Mouse (Mus musculus): ENCODE results near the gene Klhdc9. TPM values are rescaled to one million over a fixed set of nuclear protein-coding genes. Genes with fewer than 3 reads are reported as not detected.

The Klhdc9 gene
- total RNA-seq, 2 experiments from 2014 or later, result 0.20 to 0.27 TPM

- intact Hi-C loops (cut with DNase I; ENCODE audit: low total_unique reads), result loop anchor here (2.0 kb wide), 1 partner anchor 115 kb away; no protein-coding TSS in a partner anchor
- DNase-seq, result peak; percentile 65
Observed at GRCm38 (mm10) chr1:171361106-171362103, 807 bp upstream of the Klhdc9 start.

- intact Hi-C loops (cut with DNase I; ENCODE audit: low total_unique reads), result loop anchor here (2.0 kb wide), 1 partner anchor 117 kb away; no protein-coding TSS in a partner anchor
- peak; percentile 31 for DNase-seq
Observed at GRCm38 (mm10) chr1:171360253-171360652, 345 bp downstream of the Klhdc9 start.

GRCm38 (mm10) chr1:171358421-171358820, 2.2 kb downstream of the Klhdc9 start:
- DNase-seq, result no peak

GRCm38 (mm10) chr1:171356814-171357213, 3.8 kb downstream of the Klhdc9 start:
- intact Hi-C loops (cut with DNase I; ENCODE audit: low total_unique reads), result loop anchor here (2.0 kb wide), 1 partner anchor 36 kb away; no protein-coding TSS in a partner anchor
- no peak for DNase-seq

More at GRCm38 (mm10) chr1:171358421-171358820, 2.2 kb downstream of the Klhdc9 start:
- intact Hi-C loops (cut with DNase I; ENCODE audit: low total_unique reads), result no loop called here

- intact Hi-C loops (cut with DNase I; ENCODE audit: low total_unique reads), result loop anchor here (2.0 kb wide), 1 partner anchor 35 kb away; no protein-coding TSS in a partner anchor
- no peak for DNase-seq
Observed at GRCm38 (mm10) chr1:171355812-171356340, 4.7 kb downstream of the Klhdc9 start.

- intact Hi-C loops (cut with DNase I; ENCODE audit: low total_unique reads), result no loop called here
- no peak for DNase-seq
Observed at GRCm38 (mm10) chr1:171349210-171349609, 11.4 kb downstream of the Klhdc9 start.

- DNase-seq, result no peak
- intact Hi-C loops (cut with DNase I; ENCODE audit: low total_unique reads), result no loop called here
Observed at GRCm38 (mm10) chr1:171348665-171349064, 11.9 kb downstream of the Klhdc9 start.

GRCm38 (mm10) chr1:171346095-171346450, 14.5 kb downstream of the Klhdc9 start:
- no peak for DNase-seq
- intact Hi-C loops (cut with DNase I; ENCODE audit: low total_unique reads), result no loop called here

- peak; percentile 92 for DNase-seq
- intact Hi-C loops (cut with DNase I; ENCODE audit: low total_unique reads), result no loop called here
Observed at GRCm38 (mm10) chr1:171345225-171346094, 15.1 kb downstream of the Klhdc9 start, which contains the start of the genes Nit1 and Pfdn2. Gene Nit1 (minus strand): TSS chr1:171345646. Gene Pfdn2 (plus strand): TSS chr1:171345670.

GRCm38 (mm10) chr1:171344715-171345114, 15.9 kb downstream of the Klhdc9 start:
- no peak for DNase-seq
- intact Hi-C loops (cut with DNase I; ENCODE audit: low total_unique reads), result no loop called here

- intact Hi-C loops (cut with DNase I; ENCODE audit: low total_unique reads), result no loop called here
Observed at GRCm38 (mm10) chr1:171343922-171344677, 16.5 kb downstream of the Klhdc9 start.

GRCm38 (mm10) chr1:171342262-171343207, 18.1 kb downstream of the Klhdc9 start:
- intact Hi-C loops (cut with DNase I; ENCODE audit: low total_unique reads), result no loop called here
- DNase-seq, result no peak

More at GRCm38 (mm10) chr1:171343922-171344677, 16.5 kb downstream of the Klhdc9 start:
- peak; percentile 43 for DNase-seq

GRCm38 (mm10) chr1:171330216-171330560, 30.4 kb downstream of the Klhdc9 start:
- DNase-seq, result no peak

GRCm38 (mm10) chr1:171329433-171330215, 31.0 kb downstream of the Klhdc9 start:
- intact Hi-C loops (cut with DNase I; ENCODE audit: low total_unique reads), result no loop called here
- peak; percentile 86 for DNase-seq

More at GRCm38 (mm10) chr1:171330216-171330560, 30.4 kb downstream of the Klhdc9 start:
- intact Hi-C loops (cut with DNase I; ENCODE audit: low total_unique reads), result no loop called here

GRCm38 (mm10) chr1:171328839-171329432, 31.7 kb downstream of the Klhdc9 start, which contains the start of gene Dedd:
Gene Dedd (plus strand): TSS chr1:171329145.
- intact Hi-C loops (cut with DNase I; ENCODE audit: low total_unique reads), result no loop called here

GRCm38 (mm10) chr1:171328244-171328643, 32.4 kb downstream of the Klhdc9 start:
- DNase-seq, result no peak
- intact Hi-C loops (cut with DNase I; ENCODE audit: low total_unique reads), result no loop called here

More at GRCm38 (mm10) chr1:171328839-171329432, 31.7 kb downstream of the Klhdc9 start, which contains the start of gene Dedd:
- DNase-seq, result peak; percentile 91

Data from gastrocnemius, postnatal 14 days (tissue).